Mouse (Mus musculus) forebrain, embryonic 14.5 days (tissue): ENCODE data around the gene Rpl14. TPM values are rescaled to one million over a fixed set of nuclear protein-coding genes. Genes with fewer than 3 reads are reported as not detected.
"Not testable (repeated sequence)": the region's sequence is repeated elsewhere in the genome, so short reads cannot be mapped to it uniquely, and the experiment has no call there.

Experiments used
- ATAC-seq: fragments of 200-750 bp; cut with Nextera tagmentation; 2 replicates; pipeline ENCODE4 v1.8.0; 2017; ENCODE audit warnings: mild to moderate bottlenecking, moderate library complexity
- DNase-seq: peaks from one replicate; pipeline ENCODE4 v3.0.0-alpha.2; 2015; ENCODE audit warnings: low spot score
- H3K27ac ChIP-seq: fragments of 300-500 bp; sonication (generic); 2 replicates; pipeline ENCODE4 v1.5.1; 2014; ENCODE audit warnings: low read depth, mild to moderate bottlenecking, control low read depth, low read length, moderate library complexity
- H3K27me3 ChIP-seq: fragments of 300-500 bp; sonication (generic); replicated peaks from 2 replicates; pipeline ENCODE4 v1.6.1; 2014; ENCODE audit warnings: low read length, control low read depth, mixed read lengths; ENCODE audit not compliant: control insufficient read depth, insufficient read depth
- H3K36me3 ChIP-seq: fragments of 300-500 bp; sonication (generic); 2 replicates; pipeline ENCODE4 v1.6.1; 2014; ENCODE audit warnings: low read length, control low read depth; ENCODE audit not compliant: control insufficient read depth, insufficient read depth
- H3K4me1 ChIP-seq: fragments of 300-500 bp; sonication (generic); 2 replicates; pipeline ENCODE4 v1.6.1; 2014; ENCODE audit warnings: antibody characterized with exemption, low read length, control low read depth; ENCODE audit not compliant: control insufficient read depth, insufficient read depth
- H3K4me2 ChIP-seq: fragments of 300-500 bp; sonication (generic); 2 replicates; pipeline ENCODE4 v1.6.1; 2014; ENCODE audit warnings: mild to moderate bottlenecking, control low read depth, low read length
- H3K4me3 ChIP-seq: fragments of 300-500 bp; sonication (generic); 2 replicates; pipeline ENCODE4 v1.5.1; 2014; ENCODE audit warnings: low read depth, low read length, control low read depth
- H3K9ac ChIP-seq: fragments of 300-500 bp; sonication (generic); 2 replicates; pipeline ENCODE4 v1.6.1; 2014; ENCODE audit warnings: mild to moderate bottlenecking, low read length, control low read depth, moderate library complexity
- H3K9me3 ChIP-seq: fragments of 300-500 bp; sonication (generic); replicated peaks from 2 replicates; pipeline ENCODE4 v1.6.1; 2016; ENCODE audit warnings: low read length, control low read depth, mixed read lengths; ENCODE audit not compliant: control insufficient read depth
- WGBS: fragments of 180-500 bp; shearing (Covaris S2); extraction: QIAGEN DNeasy Blood & Tissue Kit; methylation state at CpG from one replicate; pipeline ENCODE4 v1.1.7; 2014; 5-methylcytosine and 5-hydroxymethylcytosine counted together
- polyA plus RNA-seq: library from polyadenylated mRNA; unstranded; fragments of >200 nt; fragmentation: Nextera tagmentation; extraction: Ambion mirVana; gene quantifications from 2 replicates; pipeline ENCODE4 v1.2.1, GENCODE M21; 2014

The Rpl14 gene
- 510 and 595 TPM in 2 replicates for polyA plus RNA-seq

GRCm38 (mm10) chr9:120570741-120571592, at the start of gene Rpl14:
Gene Rpl14 (plus strand): TSS chr9:120571444.
- Histone ChIP-seq H3K27me3 (no peaks in the 10 kb centered on the region), H3K9ac (peak within 1 kb of the TSS; percentile 90), H3K4me1 (peaks cover 10% of the 10 kb centered on the region), H3K4me2 (peak within 1 kb of the TSS; percentile 86), H3K27ac (peak within 1 kb of the TSS; percentile 72), H3K9me3 (no peaks in the 10 kb centered on the region), H3K36me3 (peaks cover 37% of the 10 kb centered on the region), H3K4me3 (peak within 1 kb of the TSS; percentile 79)
- WGBS = 7% methylated on average over 40 of the region's 43 CpGs
- ATAC-seq (peak; percentile 98), DNase-seq (peak; percentile 98)

DNA sequence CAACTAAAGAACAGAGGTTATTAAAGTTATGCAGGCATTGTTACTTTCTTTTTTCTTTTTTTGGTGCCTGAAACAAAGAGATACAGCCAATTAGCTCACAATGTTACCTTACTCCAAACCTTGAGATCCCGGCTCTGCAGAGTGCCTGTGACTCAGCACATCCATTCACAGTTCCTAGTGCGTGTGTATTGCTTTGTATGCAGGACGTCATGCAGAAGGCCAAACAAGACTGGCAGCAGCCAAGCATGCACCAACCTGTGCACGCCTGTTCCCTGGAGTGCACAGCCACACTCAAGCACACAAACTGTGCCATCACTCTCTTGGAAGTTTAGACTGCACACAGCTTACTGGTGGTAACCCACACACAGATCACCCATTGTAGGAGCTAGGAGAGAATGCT, 44.0 kb upstream of the Rpl14 start:
- H3K4me1 ChIP-seq = no peaks in the 10 kb centered on the region
- 16% methylated on average over 4 of the region's 4 CpGs for WGBS
- no peak overlapping the region for H3K4me3 ChIP-seq
- H3K4me2 ChIP-seq = no peak overlapping the region
- no peaks in the 10 kb centered on the region for H3K9me3 ChIP-seq
- DNase-seq = no peak
- no peak for ATAC-seq
- H3K36me3 ChIP-seq = no peaks in the 10 kb centered on the region
- no peak overlapping the region for H3K9ac ChIP-seq
- H3K27me3 ChIP-seq = no peaks in the 10 kb centered on the region
- H3K27ac ChIP-seq = no peak overlapping the region

DNA sequence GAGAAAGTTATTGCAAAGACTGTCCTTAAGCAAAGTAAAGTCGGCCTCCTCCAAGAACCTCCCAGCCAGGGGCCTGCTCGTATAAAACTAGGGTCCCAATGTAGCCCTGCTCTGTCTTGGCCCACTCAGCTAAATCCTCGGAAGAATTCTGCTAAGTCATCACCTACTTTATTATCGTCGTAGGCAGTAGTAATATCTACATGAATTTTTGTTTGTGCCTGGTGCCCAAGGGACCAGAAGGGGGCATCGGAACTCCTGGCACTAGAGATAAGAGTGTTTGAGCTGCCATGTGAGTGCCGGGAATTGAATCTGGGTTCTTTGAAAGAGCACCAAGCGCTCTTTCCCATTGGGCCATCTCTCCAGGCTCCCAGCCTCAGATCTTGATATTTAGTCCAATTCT, 43.3 kb upstream of the Rpl14 start:
- H3K27ac ChIP-seq = no peak overlapping the region
- H3K36me3 ChIP-seq = no peaks in the 10 kb centered on the region
- no peaks in the 10 kb centered on the region for H3K9me3 ChIP-seq
- ATAC-seq = no peak
- 93% methylated on average over 8 of the region's 8 CpGs for WGBS
- no peak for DNase-seq
- no peak overlapping the region for H3K9ac ChIP-seq
- H3K27me3 ChIP-seq = no peaks in the 10 kb centered on the region
- H3K4me1 ChIP-seq = no peaks in the 10 kb centered on the region
- no peak overlapping the region for H3K4me2 ChIP-seq
- no peak overlapping the region for H3K4me3 ChIP-seq

GRCm38 (mm10) chr9:120528815-120529510, 42.3 kb upstream of the Rpl14 start:
- Histone ChIP-seq H3K4me2 (no peak overlapping the region), H3K4me1 (no peaks in the 10 kb centered on the region), H3K27me3 (no peaks in the 10 kb centered on the region), H3K9ac (no peak overlapping the region), H3K27ac (no peak overlapping the region), H3K4me3 (no peak overlapping the region), H3K9me3 (no peaks in the 10 kb centered on the region), H3K36me3 (no peaks in the 10 kb centered on the region)
- DNase-seq (no peak), ATAC-seq (no peak)
- WGBS = 82% methylated on average over 17 of the region's 17 CpGs

DNA sequence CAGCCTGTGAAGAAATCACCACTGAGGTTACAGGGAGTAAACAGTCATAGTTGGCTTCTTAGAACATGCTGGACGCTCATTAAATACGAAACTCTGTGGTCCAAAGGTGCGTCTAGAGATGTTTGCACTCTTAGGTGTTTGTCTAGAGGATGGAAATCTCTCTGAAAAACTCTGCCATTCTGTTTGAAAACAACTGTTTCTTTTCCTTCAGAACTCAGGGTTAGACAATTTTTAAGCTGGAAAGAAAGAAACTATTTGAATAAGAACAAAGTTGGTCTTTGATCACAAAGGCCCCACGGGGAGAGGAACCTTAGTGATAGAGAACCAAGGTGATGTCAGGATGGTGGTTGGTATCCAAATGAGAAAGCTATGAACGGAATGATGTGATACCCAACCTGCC, 40.8 kb upstream of the Rpl14 start:
- H3K4me1 ChIP-seq = no peaks in the 10 kb centered on the region
- H3K27ac ChIP-seq = no peak overlapping the region
- 85% methylated on average over 5 of the region's 5 CpGs for WGBS
- DNase-seq = no peak
- no peaks in the 10 kb centered on the region for H3K36me3 ChIP-seq
- H3K9ac ChIP-seq = no peak overlapping the region
- no peaks in the 10 kb centered on the region for H3K9me3 ChIP-seq
- H3K27me3 ChIP-seq = no peaks in the 10 kb centered on the region
- H3K4me2 ChIP-seq = no peak overlapping the region
- no peak for ATAC-seq
- no peak overlapping the region for H3K4me3 ChIP-seq

DNA sequence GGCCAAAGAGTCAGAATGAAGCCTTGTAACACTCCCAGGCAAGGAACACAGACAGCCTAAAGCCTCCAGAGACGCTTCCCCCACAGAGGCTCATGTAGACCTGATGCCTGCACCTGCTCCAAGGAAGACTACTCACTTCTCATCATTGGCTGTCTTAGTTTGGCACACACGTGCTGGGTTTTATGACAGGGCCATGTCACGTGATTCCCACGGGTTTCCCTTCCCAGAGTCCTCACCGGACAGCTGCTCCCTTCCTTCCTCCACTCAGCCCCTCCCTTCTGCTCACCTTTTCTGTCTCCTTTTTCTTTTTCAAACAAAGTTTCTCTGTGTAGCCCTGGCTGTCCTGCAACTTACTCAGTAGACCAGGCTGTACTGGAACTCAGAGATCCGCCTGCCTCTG, 39.2 kb upstream of the Rpl14 start:
- H3K4me3 ChIP-seq = no peak overlapping the region
- 88% methylated on average over 6 of the region's 6 CpGs for WGBS
- no peak overlapping the region for H3K27ac ChIP-seq
- H3K27me3 ChIP-seq = no peaks in the 10 kb centered on the region
- no peaks in the 10 kb centered on the region for H3K9me3 ChIP-seq
- H3K36me3 ChIP-seq = no peaks in the 10 kb centered on the region
- DNase-seq = no peak
- no peak overlapping the region for H3K9ac ChIP-seq
- H3K4me1 ChIP-seq = no peaks in the 10 kb centered on the region
- H3K4me2 ChIP-seq = no peak overlapping the region
- no peak for ATAC-seq

DNA sequence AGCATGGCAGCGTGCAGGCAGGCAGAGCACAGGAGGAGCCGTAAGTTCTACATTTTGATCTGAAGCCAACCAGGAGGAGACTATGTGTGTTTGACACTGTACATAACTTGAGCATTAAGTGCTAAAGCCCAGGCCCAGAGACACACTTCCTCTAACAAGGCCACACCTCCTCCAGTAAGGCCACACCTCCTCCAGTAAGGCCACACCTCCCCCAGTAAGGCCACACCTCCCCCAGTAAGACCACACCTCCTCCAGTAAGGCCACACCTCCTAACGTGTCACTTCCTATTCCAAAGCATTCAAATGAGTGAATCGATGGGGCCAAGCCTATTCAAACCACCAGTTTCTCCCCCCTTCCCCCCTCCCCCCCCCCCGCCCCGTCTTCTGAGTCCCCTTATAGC, 38.6 kb upstream of the Rpl14 start:
- no peak overlapping the region for H3K27ac ChIP-seq
- WGBS = 86% methylated on average over 6 of the region's 6 CpGs
- no peaks in the 10 kb centered on the region for H3K36me3 ChIP-seq

GRCm38 (mm10) chr9:120533446-120533950, 37.7 kb upstream of the Rpl14 start:
- H3K9ac ChIP-seq, H3K4me3 ChIP-seq, DNase-seq, H3K36me3 ChIP-seq, H3K4me1 ChIP-seq, H3K9me3 ChIP-seq, H3K4me2 ChIP-seq, H3K27ac ChIP-seq, ATAC-seq, H3K27me3 ChIP-seq: not testable (repeated sequence)
- WGBS = 96% methylated on average over 8 of the region's 8 CpGs

More for the DNA sequence above, 38.6 kb upstream of the Rpl14 start:
- ATAC-seq (no peak), DNase-seq (no peak)
- Histone ChIP-seq H3K9ac (no peak overlapping the region), H3K4me1 (no peaks in the 10 kb centered on the region), H3K9me3 (no peaks in the 10 kb centered on the region), H3K4me3 (no peak overlapping the region), H3K27me3 (no peaks in the 10 kb centered on the region), H3K4me2 (no peak overlapping the region)
